Mouse (Mus musculus) intestine, embryonic 15.5 days (tissue): Measurements from ENCODE around the gene Aldh3a2. TPM values are rescaled to one million over a fixed set of nuclear protein-coding genes. Genes with fewer than 3 reads are reported as not detected.

Source experiments
- ATAC-seq: fragments of 200-750 bp; cut with Nextera tagmentation; 2 replicates; pipeline ENCODE4 v1.8.0; 2017; ENCODE audit warnings: moderate TSS enrichment, moderate library complexity
- H3K27ac ChIP-seq: fragments of 300-500 bp; sonication (generic); 2 replicates; pipeline ENCODE4 v1.5.1; 2015; ENCODE audit warnings: mild to moderate bottlenecking, inconsistent platforms
- H3K27me3 ChIP-seq: fragments of 300-500 bp; sonication (generic); replicated peaks from 2 replicates; pipeline ENCODE4 v1.6.1; 2015; ENCODE audit warnings: inconsistent platforms
- H3K36me3 ChIP-seq: fragments of 300-500 bp; sonication (generic); 2 replicates; pipeline ENCODE4 v1.6.1; 2015; ENCODE audit warnings: inconsistent platforms
- H3K4me1 ChIP-seq: fragments of 300-500 bp; sonication (generic); replicated peaks from 2 replicates; pipeline ENCODE4 v1.6.1; 2015; ENCODE audit warnings: inconsistent platforms
- H3K4me2 ChIP-seq: fragments of 300-500 bp; sonication (generic); replicated peaks from 2 replicates; pipeline ENCODE4 v1.6.1; 2015; ENCODE audit warnings: mild to moderate bottlenecking, inconsistent platforms
- H3K4me3 ChIP-seq: fragments of 300-500 bp; sonication (generic); replicated peaks from 2 replicates; pipeline ENCODE4 v1.5.1; 2015; ENCODE audit warnings: inconsistent platforms
- H3K9ac ChIP-seq: fragments of 300-500 bp; sonication (generic); 2 replicates; pipeline ENCODE4 v1.6.1; 2015; ENCODE audit warnings: inconsistent platforms
- H3K9me3 ChIP-seq: fragments of 300-500 bp; sonication (generic); 2 replicates; pipeline ENCODE4 v1.6.1; 2016; ENCODE audit warnings: inconsistent platforms
- WGBS: fragments of 180-500 bp; shearing (Covaris S2); methylation state at CpG from one replicate; pipeline ENCODE4 v1.1.7; 2015; 5-methylcytosine and 5-hydroxymethylcytosine counted together
- polyA plus RNA-seq: library from polyadenylated mRNA; unstranded; fragments of >200 nt; fragmentation: Nextera tagmentation; extraction: Ambion mirVana; gene quantifications from 2 replicates; pipeline ENCODE4 v1.2.1, GENCODE M21; 2015

Aldh3a2 gene
- polyA plus RNA-seq, 1 experiment from 2014 or later: 51.6 TPM

DNA sequence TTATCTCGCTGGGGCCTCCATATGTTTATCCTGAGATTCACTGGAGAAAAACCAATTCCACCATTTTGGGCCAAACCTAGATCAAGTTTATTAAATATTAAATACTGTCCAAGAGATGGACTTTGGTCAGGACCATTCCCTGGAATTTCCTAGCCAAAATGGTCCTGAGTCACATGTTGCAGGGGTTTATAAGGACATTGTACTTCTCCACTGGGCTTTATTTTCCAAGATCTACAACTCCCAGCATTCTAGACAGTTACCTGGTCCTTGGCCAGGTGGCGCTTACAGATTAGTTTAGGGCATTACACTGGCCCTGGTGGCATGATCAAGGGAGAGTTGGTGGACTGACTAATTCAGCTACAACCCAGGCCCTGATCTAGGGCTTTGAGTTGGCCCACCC, 28.3 kb upstream of the Aldh3a2 start:
- no peaks in the 10 kb centered on the region for H3K36me3 ChIP-seq
- H3K4me2 ChIP-seq: no peak overlapping the region
- H3K27me3 ChIP-seq: no peaks in the 10 kb centered on the region
- peaks cover 5% of the 10 kb centered on the region for H3K4me1 ChIP-seq
- no peak overlapping the region for H3K27ac ChIP-seq
- no peak overlapping the region for H3K4me3 ChIP-seq
- no peak overlapping the region for H3K9ac ChIP-seq
- H3K9me3 ChIP-seq: no peaks in the 10 kb centered on the region
- WGBS: 85% methylated on average over 2 of the region's 2 CpGs
- ATAC-seq: no peak

GRCm38 (mm10) chr11:61294431-61294830, 27.2 kb upstream of the Aldh3a2 start:
- Histone ChIP-seq H3K27me3 (no peaks in the 10 kb centered on the region), H3K36me3 (no peaks in the 10 kb centered on the region), H3K9me3 (no peaks in the 10 kb centered on the region), H3K27ac (no peak overlapping the region), H3K9ac (no peak overlapping the region), H3K4me2 (no peak overlapping the region), H3K4me1 (no peaks in the 10 kb centered on the region), H3K4me3 (no peak overlapping the region)
- WGBS: 50% methylated on average over 3 of the region's 3 CpGs
- ATAC-seq: no peak

DNA sequence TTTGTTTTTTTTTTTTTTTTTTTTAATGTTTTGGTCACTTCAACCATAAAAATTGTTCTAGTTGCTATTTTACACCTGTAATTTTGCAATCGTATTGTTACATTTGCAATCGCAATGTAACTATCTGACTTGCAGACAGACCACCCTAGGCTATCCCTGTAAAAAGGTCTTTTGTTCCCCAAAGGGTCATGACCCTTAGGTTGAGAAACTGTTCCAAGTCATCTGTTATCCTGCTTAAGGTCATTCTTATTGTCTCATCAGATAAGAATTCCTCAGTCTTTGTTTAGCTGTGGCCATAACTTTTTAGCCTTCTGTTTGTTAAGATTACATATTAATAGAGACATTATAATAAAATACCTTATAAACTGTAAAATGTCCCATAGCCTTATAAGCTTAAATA, 26.0 kb upstream of the Aldh3a2 start:
- Histone ChIP-seq H3K36me3 (no peaks in the 10 kb centered on the region), H3K4me2 (no peak overlapping the region), H3K9ac (no peak overlapping the region), H3K27me3 (no peaks in the 10 kb centered on the region), H3K27ac (no peak overlapping the region), H3K4me3 (no peak overlapping the region), H3K9me3 (no peaks in the 10 kb centered on the region), H3K4me1 (no peaks in the 10 kb centered on the region)
- WGBS: 66% methylated on average over 2 of the region's 2 CpGs
- no peak for ATAC-seq

DNA sequence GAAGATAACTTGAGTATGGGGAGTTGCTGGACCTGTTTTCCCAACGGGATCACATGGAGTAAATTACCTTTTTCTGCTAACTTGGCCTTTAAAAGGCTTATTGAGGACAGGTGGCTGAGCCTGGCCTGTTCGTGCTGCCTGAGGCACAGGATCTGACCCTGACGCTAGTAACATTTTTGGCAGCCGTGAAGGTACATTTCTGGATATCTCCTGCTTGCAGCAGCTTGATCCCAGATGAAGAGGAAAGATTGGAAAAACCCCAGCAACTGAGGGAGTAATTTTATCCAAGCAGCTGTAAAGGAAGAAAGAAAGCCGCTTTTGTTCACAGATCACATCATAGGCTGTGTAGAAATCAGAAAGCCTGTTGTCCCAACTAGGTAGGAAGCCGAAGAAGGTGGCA, 17.1 kb upstream of the Aldh3a2 start:
- Histone ChIP-seq H3K4me1 (no peaks in the 10 kb centered on the region), H3K9ac (no peak overlapping the region), H3K9me3 (no peaks in the 10 kb centered on the region), H3K27ac (no peak overlapping the region), H3K36me3 (no peaks in the 10 kb centered on the region), H3K4me2 (no peak overlapping the region), H3K27me3 (no peaks in the 10 kb centered on the region), H3K4me3 (no peak overlapping the region)
- WGBS: 78% methylated on average over 6 of the region's 6 CpGs
- ATAC-seq: no peak

GRCm38 (mm10) chr11:61283414-61284049, 16.3 kb upstream of the Aldh3a2 start:
- Histone ChIP-seq H3K4me2 (no peak overlapping the region), H3K9me3 (no peaks in the 10 kb centered on the region), H3K36me3 (no peaks in the 10 kb centered on the region), H3K27me3 (no peaks in the 10 kb centered on the region), H3K4me3 (no peak overlapping the region), H3K27ac (no peak overlapping the region), H3K4me1 (no peaks in the 10 kb centered on the region), H3K9ac (no peak overlapping the region)
- 88% methylated on average over 10 of the region's 10 CpGs for WGBS
- no peak for ATAC-seq

DNA sequence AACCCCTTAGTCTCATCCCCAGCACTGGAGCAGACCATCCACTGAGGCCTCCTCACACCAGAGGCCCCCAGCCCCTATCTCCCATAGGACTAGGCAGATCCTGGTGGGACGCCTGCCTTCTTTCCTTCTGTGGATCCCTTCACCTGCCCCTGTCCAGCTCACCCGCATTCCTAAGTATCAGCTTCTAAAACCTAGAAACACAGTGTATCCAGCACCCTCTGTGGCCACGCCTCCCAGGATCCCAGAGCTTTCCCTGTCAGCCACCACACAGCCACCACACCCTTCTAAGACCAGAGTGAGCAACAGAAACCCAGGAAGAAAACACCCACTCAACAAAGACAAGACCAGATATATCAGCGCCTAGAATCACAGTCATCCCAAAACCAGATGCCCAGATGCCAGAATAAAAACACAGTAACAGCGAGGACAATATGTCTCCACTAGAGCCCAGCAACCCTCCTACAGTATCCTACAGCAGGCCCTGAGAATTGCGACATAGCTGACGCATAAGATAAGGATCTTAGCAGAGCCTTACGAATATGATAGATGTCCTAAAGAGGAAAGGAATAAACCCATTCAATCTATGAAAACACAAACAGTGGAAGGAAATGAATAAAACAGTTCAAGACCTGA, 11.3 kb upstream of the Aldh3a2 start:
- H3K9ac ChIP-seq: no peak overlapping the region
- H3K4me1 ChIP-seq: no peaks in the 10 kb centered on the region
- no peak for ATAC-seq
- H3K4me2 ChIP-seq: no peak overlapping the region
- no peaks in the 10 kb centered on the region for H3K36me3 ChIP-seq
- no peak overlapping the region for H3K4me3 ChIP-seq
- 72% methylated on average over 8 of the region's 8 CpGs for WGBS
- H3K27ac ChIP-seq: no peak overlapping the region
- H3K27me3 ChIP-seq: no peaks in the 10 kb centered on the region
- no peaks in the 10 kb centered on the region for H3K9me3 ChIP-seq

DNA sequence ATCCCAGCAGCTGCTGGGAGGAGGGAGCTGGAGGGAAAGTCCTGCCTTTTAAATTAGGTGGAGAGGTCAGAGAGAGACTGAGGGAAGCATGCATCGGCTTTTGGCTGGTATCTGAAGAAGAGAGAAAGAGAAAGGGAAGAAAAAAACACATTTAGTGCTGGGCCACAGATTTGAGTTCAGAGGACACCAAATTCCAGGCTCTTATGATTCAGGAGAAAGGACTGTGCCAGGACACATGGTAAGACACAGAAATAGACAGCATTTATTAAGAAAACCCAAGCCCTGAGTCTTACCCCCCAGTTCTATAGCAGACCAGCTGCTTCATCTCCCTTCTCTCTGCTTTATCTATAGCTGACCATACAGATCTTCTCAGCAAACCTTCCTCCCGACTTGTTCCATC, 10.7 kb upstream of the Aldh3a2 start:
- Histone ChIP-seq H3K9ac (no peak overlapping the region), H3K4me1 (no peaks in the 10 kb centered on the region), H3K9me3 (no peaks in the 10 kb centered on the region), H3K27ac (no peak overlapping the region), H3K27me3 (no peaks in the 10 kb centered on the region), H3K4me3 (no peak overlapping the region), H3K4me2 (no peak overlapping the region), H3K36me3 (no peaks in the 10 kb centered on the region)
- 55% methylated on average over 2 of the region's 2 CpGs for WGBS
- no peak for ATAC-seq

DNA sequence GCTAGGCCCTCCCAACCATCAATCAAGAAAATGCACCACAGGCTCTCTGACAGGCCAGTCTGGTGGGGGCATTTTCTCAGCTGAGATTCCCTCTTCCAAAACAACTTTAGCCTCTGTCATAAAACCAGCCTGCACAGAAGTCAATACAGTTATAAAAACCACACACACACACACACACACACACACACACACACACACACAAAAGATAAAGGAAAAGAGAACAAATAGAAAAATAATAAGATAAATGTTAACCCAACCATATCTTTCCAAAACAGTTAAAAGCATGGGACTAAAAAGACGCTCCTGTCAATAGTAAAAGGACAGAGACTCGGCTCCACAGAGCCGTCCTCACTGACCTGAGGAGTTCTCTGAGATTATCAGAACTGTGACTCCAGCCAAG, 9.2 kb upstream of the Aldh3a2 start:
- Histone ChIP-seq H3K9me3 (no peaks in the 10 kb centered on the region), H3K27me3 (no peaks in the 10 kb centered on the region), H3K36me3 (no peaks in the 10 kb centered on the region), H3K4me3 (no peak overlapping the region), H3K27ac (no peak overlapping the region), H3K4me1 (no peaks in the 10 kb centered on the region), H3K4me2 (no peak overlapping the region), H3K9ac (no peak overlapping the region)
- WGBS: 74% methylated on average over 3 of the region's 3 CpGs
- no peak for ATAC-seq

- Histone ChIP-seq H3K9ac (no peak overlapping the region), H3K4me1 (no peaks in the 10 kb centered on the region), H3K27ac (no peak overlapping the region), H3K27me3 (no peaks in the 10 kb centered on the region), H3K9me3 (no peaks in the 10 kb centered on the region), H3K4me3 (no peak overlapping the region), H3K4me2 (no peak overlapping the region), H3K36me3 (no peaks in the 10 kb centered on the region)
- no peak for ATAC-seq
- 48% methylated on average over 8 of the region's 8 CpGs for WGBS
These were observed 7.8 kb upstream of the Aldh3a2 start for GRCm38 (mm10) chr11:61275106-61275505.

DNA sequence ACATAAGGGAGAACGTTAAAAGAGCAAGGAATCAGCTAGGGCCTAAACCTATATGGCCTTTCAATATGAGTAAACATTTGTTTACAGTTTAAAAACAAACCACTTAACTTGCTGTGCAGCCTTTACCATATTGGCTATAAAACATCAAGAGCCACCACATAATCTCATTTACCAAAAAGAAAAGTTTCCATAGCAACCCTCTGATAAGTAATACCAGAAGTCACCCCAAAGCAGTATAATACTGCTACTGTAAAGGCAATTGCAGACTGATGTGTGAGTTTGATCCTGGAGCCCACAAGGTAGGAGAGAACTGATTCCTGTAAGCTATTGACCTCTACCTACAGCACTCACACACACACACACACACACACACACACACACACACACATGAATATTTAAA, 7.2 kb upstream of the Aldh3a2 start:
- no peak overlapping the region for H3K4me3 ChIP-seq
- no peaks in the 10 kb centered on the region for H3K36me3 ChIP-seq
- ATAC-seq: no peak
- H3K4me1 ChIP-seq: no peaks in the 10 kb centered on the region
- no peak overlapping the region for H3K9ac ChIP-seq
- WGBS: 69% methylated on average over 1 of the region's 1 CpGs
- no peaks in the 10 kb centered on the region for H3K9me3 ChIP-seq
- H3K27ac ChIP-seq: no peak overlapping the region
- H3K27me3 ChIP-seq: no peaks in the 10 kb centered on the region
- H3K4me2 ChIP-seq: no peak overlapping the region

GRCm38 (mm10) chr11:61273928-61274327, 6.7 kb upstream of the Aldh3a2 start:
- Histone ChIP-seq H3K4me2 (no peak overlapping the region), H3K27ac (no peak overlapping the region), H3K27me3 (no peaks in the 10 kb centered on the region), H3K4me1 (no peaks in the 10 kb centered on the region), H3K9me3 (no peaks in the 10 kb centered on the region), H3K36me3 (no peaks in the 10 kb centered on the region), H3K9ac (no peak overlapping the region), H3K4me3 (no peak overlapping the region)
- ATAC-seq: no peak
- 79% methylated on average over 2 of the region's 2 CpGs for WGBS

DNA sequence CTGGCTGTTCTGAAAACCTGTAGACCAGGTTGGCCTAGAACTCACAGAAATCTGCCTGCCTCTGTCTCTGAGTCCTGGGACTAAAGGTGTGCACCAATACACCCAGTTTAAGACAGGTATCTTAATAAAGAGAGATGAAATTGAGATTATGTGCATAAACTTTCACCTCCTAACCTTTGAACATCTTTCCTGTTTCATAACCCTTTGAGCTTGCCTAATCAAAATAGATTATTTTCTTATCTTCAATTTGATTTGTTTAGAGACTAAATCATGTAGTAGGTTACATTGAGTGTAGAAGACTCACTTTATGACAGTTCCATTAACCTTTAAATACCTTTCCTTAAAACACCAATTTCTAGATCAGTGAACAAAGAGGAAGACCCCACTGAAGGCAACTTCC, 4.3 kb upstream of the Aldh3a2 start:
- ATAC-seq: no peak
- Histone ChIP-seq H3K9me3 (no peaks in the 10 kb centered on the region), H3K9ac (no peak overlapping the region), H3K27ac (no peak overlapping the region), H3K27me3 (no peaks in the 10 kb centered on the region), H3K36me3 (no peaks in the 10 kb centered on the region), H3K4me2 (no peak overlapping the region), H3K4me3 (no peak overlapping the region), H3K4me1 (no peaks in the 10 kb centered on the region)

DNA sequence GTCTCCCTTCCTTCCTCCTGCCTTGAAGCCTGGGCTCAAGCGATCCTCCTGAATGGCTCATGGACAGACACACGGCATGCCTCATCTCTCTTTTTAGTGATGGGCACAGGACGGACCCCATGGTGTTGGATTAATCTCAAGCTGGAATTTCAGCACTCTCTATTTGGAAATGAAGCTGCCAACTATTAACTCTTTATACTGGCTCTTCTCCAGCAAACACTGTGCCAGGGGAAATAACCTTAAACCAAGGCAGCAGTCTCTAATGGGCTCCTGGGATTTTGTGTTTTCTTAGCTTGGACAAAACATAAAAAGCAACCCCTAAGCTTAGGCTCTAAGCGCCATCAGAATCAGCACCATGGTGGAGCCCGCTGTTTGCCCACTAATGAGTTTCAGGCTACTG, 3.1 kb upstream of the Aldh3a2 start:
- H3K27me3 ChIP-seq: no peaks in the 10 kb centered on the region
- no peaks in the 10 kb centered on the region for H3K36me3 ChIP-seq
- no peak overlapping the region for H3K4me2 ChIP-seq
- WGBS: 88% methylated on average over 5 of the region's 5 CpGs
- 0 out of 2 replicates have a peak, but pooled peaks cover 3% of the 10 kb centered on the region for H3K4me1 ChIP-seq
- H3K27ac ChIP-seq: no peak overlapping the region
- no peak overlapping the region for H3K4me3 ChIP-seq
- no peak for ATAC-seq
- no peaks in the 10 kb centered on the region for H3K9me3 ChIP-seq
- no peak overlapping the region for H3K9ac ChIP-seq
